In genomic region chr10:67298856-67299255, GRCm38 (mm10) we compare ENCODE assay signal across 21 mouse cellular contexts. TPM values are rescaled to one million over a fixed set of nuclear protein-coding genes. Genes with fewer than 3 reads are reported as not detected.
DNase-seq lines count a peak whose midpoint lies in the region; ATAC-seq and TF ChIP-seq lines count a peak whose summit lies in the region.
"Had no signal": no experiment of that assay in that cellular context is flagged by ENCODE, and none has a peak within 500 bp of the region (broad histone marks: within the 10 kb centered on the region; RNA-seq: fewer than 3 reads in every experiment).

No protein-coding gene starts in this region.

- 0 out of 2 replicates have a peak, but pooled peaks have one; percentile 21 for ATAC-seq in intestine, embryonic 16.5 days
- no peak for ATAC-seq in intestine, postnatal 0 days
- ATAC-seq: CD4-positive, CD25-positive, alpha-beta regulatory T cell, adult 4 months; forebrain, embryonic 14.5 days; inflammation-experienced regulatory T-cells, adult 6 months had no signal

- WGBS in intestine, embryonic 16.5 days = 35% methylated on average over 5 of the region's 5 CpGs
- WGBS in intestine, postnatal 0 days = 35% methylated on average over 5 of the region's 5 CpGs

- H3K4me2 ChIP-seq in intestine, embryonic 16.5 days (ENCODE audit: low read depth, low read length) = no peak overlapping the region
- no peak overlapping the region for H3K4me2 ChIP-seq in intestine, postnatal 0 days (replicated peaks; ENCODE audit: low read depth)
- H3K4me2 ChIP-seq in myocyte (ENCODE audit: low read depth) = peak overlapping the region; percentile 91
- H3K4me2 ChIP-seq: hindbrain, embryonic 12.5 days had no signal

- H3K36me3 ChIP-seq in intestine, embryonic 16.5 days (ENCODE audit: control insufficient read depth, insufficient read depth, low read length) = no peaks in the 10 kb centered on the region
- H3K36me3 ChIP-seq in intestine, postnatal 0 days (ENCODE audit: control insufficient read depth, insufficient read depth) = no peaks in the 10 kb centered on the region
- no peaks in the 10 kb centered on the region for H3K36me3 ChIP-seq in myocyte (ENCODE audit: control insufficient read depth, insufficient read depth)
- H3K36me3 ChIP-seq: hindbrain, embryonic 12.5 days; midbrain, embryonic 10.5 days had no signal

- peak; percentile 25 to 60 for DNase-seq in adrenal gland, adult (ENCODE audit: inconsistent age in 2 of 2, low spot score in 1 of 2)
- DNase-seq in adrenal gland, adult 8-10 months = no peak
- no peak for DNase-seq in lung, postnatal 4 days
- DNase-seq in T-cell, adult 2 months (ENCODE audit: low spot score) = no peak
- DNase-seq: cerebellum, adult 9-10 months; embryo, embryonic 11 days; kidney, postnatal 10 days; left cerebral cortex, postnatal 4 days; lung, adult 18-20 months; thymus, postnatal 36 days had no signal

- H3K27me3 ChIP-seq in intestine, embryonic 16.5 days (replicated peaks; ENCODE audit: control insufficient read depth, insufficient read depth, low read length) = no peaks in the 10 kb centered on the region
- H3K27me3 ChIP-seq in intestine, postnatal 0 days (replicated peaks; ENCODE audit: control insufficient read depth, insufficient read depth, low read length) = no peaks in the 10 kb centered on the region
- H3K27me3 ChIP-seq in myocyte (ENCODE audit: control insufficient read depth, insufficient read depth, insufficient read length) = no peaks in the 10 kb centered on the region
- H3K27me3 ChIP-seq: hindbrain, embryonic 12.5 days had no signal

- H3K79me2 ChIP-seq in myocyte (ENCODE audit: control insufficient read depth, insufficient read depth) = no peaks in the 10 kb centered on the region

- H3K9ac ChIP-seq in intestine, embryonic 16.5 days (ENCODE audit: low read depth, low read length) = no peak overlapping the region
- no peak overlapping the region for H3K9ac ChIP-seq in intestine, postnatal 0 days (ENCODE audit: low read depth, low read length)
- H3K9ac ChIP-seq: hindbrain, embryonic 12.5 days had no signal

- H3K27ac ChIP-seq in intestine, embryonic 16.5 days (ENCODE audit: low read length) = no peak overlapping the region
- no peak overlapping the region for H3K27ac ChIP-seq in intestine, postnatal 0 days (ENCODE audit: low read depth, low read length)
- H3K27ac ChIP-seq in brown adipose tissue, adult 24 weeks (replicated peaks; ENCODE audit: low read depth, low read length) = peak overlapping the region; percentile 51
- H3K27ac ChIP-seq: heart, adult 2 months; hindbrain, embryonic 12.5 days; midbrain, embryonic 10.5 days had no signal

- no peak for TF ChIP-seq CTCF in intestine, postnatal 0 days (IDR thresholded peaks at IDR 0.05; ENCODE audit: low read depth)

- no peak overlapping the region for H3K4me3 ChIP-seq in intestine, embryonic 16.5 days (ENCODE audit: low read length)
- H3K4me3 ChIP-seq in intestine, postnatal 0 days (ENCODE audit: low read depth, low read length) = no peak overlapping the region
- H3K4me3 ChIP-seq in brown adipose tissue, adult 24 weeks (ENCODE audit: insufficient read depth, low read depth, low read length) = no peak overlapping the region
- no peak overlapping the region for H3K4me3 ChIP-seq in myocyte
- H3K4me3 ChIP-seq: erythroblast, embryonic 14.5 days; heart, adult 2 months; hindbrain, embryonic 12.5 days; midbrain, embryonic 10.5 days had no signal

- no peak overlapping the region for H3ac ChIP-seq in myocyte (ENCODE audit: control insufficient read depth, insufficient read length)

- H3K4me1 ChIP-seq in intestine, embryonic 16.5 days (ENCODE audit: control insufficient read depth, insufficient read depth, low read length) = no peaks in the 10 kb centered on the region
- H3K4me1 ChIP-seq in intestine, postnatal 0 days (replicated peaks; ENCODE audit: control insufficient read depth, insufficient read depth, low read length) = no peaks in the 10 kb centered on the region
- H3K4me1 ChIP-seq in brown adipose tissue, adult 24 weeks (ENCODE audit: control insufficient read depth, insufficient read depth, insufficient read length, low read length) = peaks cover 3% of the 10 kb centered on the region; the same call in 1 of the 2 replicates
- H3K4me1 ChIP-seq: hindbrain, embryonic 12.5 days; midbrain, embryonic 10.5 days had no signal

- no peaks in the 10 kb centered on the region for H3K9me3 ChIP-seq in intestine, embryonic 16.5 days (ENCODE audit: control insufficient read depth, low read length)
- no peaks in the 10 kb centered on the region for H3K9me3 ChIP-seq in intestine, postnatal 0 days (ENCODE audit: control insufficient read depth)
- H3K9me3 ChIP-seq: hindbrain, embryonic 12.5 days; midbrain, embryonic 10.5 days had no signal

- TF ChIP-seq POLR2A in myocyte (IDR thresholded peaks at IDR 0.05; ENCODE audit: insufficient read length, low read depth) = no peak

TF ChIP-seq in myocyte, 11 proteins besides CTCF, POLR2A, EP300 and RAD21:
- TF ChIP-seq MYOG (IDR thresholded peaks at IDR 0.05; ENCODE audit: control insufficient read depth in 1 of 3, insufficient read depth in 1 of 3, insufficient read length in 2 of 3, low read depth in 2 of 3) (no peak), REST (IDR thresholded peaks at IDR 0.05; ENCODE audit: insufficient read depth, insufficient read length) (no peak), SRF (IDR thresholded peaks at IDR 0.05; ENCODE audit: control insufficient read depth, insufficient read length, low read depth) (no peak), USF1 (IDR thresholded peaks at IDR 0.05; ENCODE audit: low read depth) (no peak), TCF12 (IDR thresholded peaks at IDR 0.05; ENCODE audit: insufficient read depth, poor library complexity, severe bottlenecking) (no peak), CEBPB (IDR thresholded peaks at IDR 0.05; ENCODE audit: insufficient read depth, poor library complexity, severe bottlenecking) (no peak), TCF3 (IDR thresholded peaks at IDR 0.05; ENCODE audit: insufficient read length, low read depth) (no peak), POLR2AphosphoS2 (IDR thresholded peaks at IDR 0.05; ENCODE audit: insufficient read length, low read depth) (no peak)

RNA-seq across cellular contexts. Expression of gene Nrbf2, which starts 13.8 kb away (rescaled TPM):
- 10 to 100 TPM; 12.8 to 17.6 (median 15.5) TPM for total RNA-seq in adrenal gland, adult 8-10 months (2022)
- 35.6 and 38.5 TPM in 2 replicates for polyA plus RNA-seq in intestine, embryonic 16.5 days (2015; fragmentation: Nextera tagmentation; extraction: Ambion mirVana)
- 31.7 and 33.0 TPM in 2 replicates for polyA plus RNA-seq in intestine, postnatal 0 days (2015; fragmentation: Nextera tagmentation; extraction: Ambion mirVana)
- 18.6 and 70.7 TPM in 2 replicates for polyA plus RNA-seq in brown adipose tissue, adult 24 weeks (2012; ENCODE audit: insufficient read depth, insufficient read length, missing spikeins)
- polyA plus RNA-seq in myocyte (2012; fragmentation: generic; extraction: Trizol) = 16.8 TPM

Comparison
In these comparisons a context has a peak if more than half of its experiments do, and no peak if none do; other contexts are left out.
1. DNase-seq: peak in adrenal gland, adult (2 of 2); none in adrenal gland, adult 8-10 months (single experiment), lung, postnatal 4 days (0 of 2) and T-cell, adult 2 months (single experiment).